Mouse (Mus musculus): ENCODE results near the gene Olfr263.

Gene Olfr263

GRCm38 (mm10) chr13:21169657-21170430, 40.4 kb downstream of the Olfr263 start:
- peak; percentile 77 for DNase-seq (ENCODE audit: low read depth, low spot score)

GRCm38 (mm10) chr13:21170431-21171155, 41.2 kb downstream of the Olfr263 start:
- DNase-seq (ENCODE audit: low read depth, low spot score) = no peak

GRCm38 (mm10) chr13:21171156-21171530, 41.7 kb downstream of the Olfr263 start:
- DNase-seq (ENCODE audit: low read depth, low spot score) = no peak

- DNase-seq (ENCODE audit: low read depth, low spot score) = no peak
Observed at GRCm38 (mm10) chr13:21171600-21172150, 42.2 kb downstream of the Olfr263 start.

- no peak for DNase-seq (ENCODE audit: low read depth, low spot score)
Observed at GRCm38 (mm10) chr13:21172241-21173027, 43.0 kb downstream of the Olfr263 start.

DNA sequence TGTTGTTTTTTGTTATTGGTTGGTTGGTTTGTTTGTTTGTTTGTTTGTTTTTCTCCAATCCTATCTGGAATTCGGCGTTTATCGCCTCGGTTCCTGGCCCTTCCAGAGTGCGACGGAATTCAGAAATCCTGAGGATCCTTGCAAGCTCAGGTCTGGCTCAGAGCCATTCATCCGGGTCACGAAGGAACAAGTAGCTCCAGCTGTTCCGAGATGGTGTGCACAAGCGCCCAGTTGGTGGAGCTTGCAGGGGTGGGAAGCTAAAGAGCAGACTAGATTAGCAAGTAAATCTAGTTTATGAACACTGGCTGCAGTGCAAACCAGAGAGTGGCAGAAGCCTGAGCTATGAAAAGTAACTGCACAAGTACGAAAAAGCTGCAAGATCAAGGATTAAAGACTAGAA, 43.6 kb downstream of the Olfr263 start:
- DNase-seq (ENCODE audit: low read depth, low spot score) = no peak

- no peak for DNase-seq (ENCODE audit: low read depth, low spot score)
Observed at GRCm38 (mm10) chr13:21176733-21177132, 47.3 kb downstream of the Olfr263 start.

- no peak for DNase-seq (ENCODE audit: low read depth, low spot score)
Observed at GRCm38 (mm10) chr13:21177657-21178056, 48.2 kb downstream of the Olfr263 start.

DNA sequence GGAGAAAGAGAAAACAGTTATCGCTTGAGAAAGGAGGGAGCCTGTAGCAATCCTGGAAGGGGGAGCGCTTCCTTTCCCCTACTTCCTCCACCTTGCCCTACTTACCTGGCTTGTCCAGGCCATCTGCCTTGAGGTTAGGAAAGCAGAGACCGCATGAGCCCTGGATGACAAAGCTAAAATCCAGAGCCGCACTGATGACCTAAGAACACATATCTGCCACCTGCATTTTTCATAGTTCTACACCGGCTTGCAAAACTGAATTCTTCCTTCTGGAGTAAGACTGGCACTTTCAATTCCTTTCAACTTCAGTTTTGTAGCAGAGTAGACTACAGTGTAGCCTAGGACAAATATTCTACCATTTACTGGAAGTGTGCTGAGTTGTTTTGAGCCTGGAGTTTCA, 48.9 kb downstream of the Olfr263 start:
- no peak for DNase-seq (ENCODE audit: low read depth, low spot score)

GRCm38 (mm10) chr13:21179367-21179723, 49.9 kb downstream of the Olfr263 start, which contains the start of gene Trim27:
Trim27 (plus strand) TSS chr13:21179445.
- no peak for DNase-seq (ENCODE audit: low read depth, low spot score)

DNA sequence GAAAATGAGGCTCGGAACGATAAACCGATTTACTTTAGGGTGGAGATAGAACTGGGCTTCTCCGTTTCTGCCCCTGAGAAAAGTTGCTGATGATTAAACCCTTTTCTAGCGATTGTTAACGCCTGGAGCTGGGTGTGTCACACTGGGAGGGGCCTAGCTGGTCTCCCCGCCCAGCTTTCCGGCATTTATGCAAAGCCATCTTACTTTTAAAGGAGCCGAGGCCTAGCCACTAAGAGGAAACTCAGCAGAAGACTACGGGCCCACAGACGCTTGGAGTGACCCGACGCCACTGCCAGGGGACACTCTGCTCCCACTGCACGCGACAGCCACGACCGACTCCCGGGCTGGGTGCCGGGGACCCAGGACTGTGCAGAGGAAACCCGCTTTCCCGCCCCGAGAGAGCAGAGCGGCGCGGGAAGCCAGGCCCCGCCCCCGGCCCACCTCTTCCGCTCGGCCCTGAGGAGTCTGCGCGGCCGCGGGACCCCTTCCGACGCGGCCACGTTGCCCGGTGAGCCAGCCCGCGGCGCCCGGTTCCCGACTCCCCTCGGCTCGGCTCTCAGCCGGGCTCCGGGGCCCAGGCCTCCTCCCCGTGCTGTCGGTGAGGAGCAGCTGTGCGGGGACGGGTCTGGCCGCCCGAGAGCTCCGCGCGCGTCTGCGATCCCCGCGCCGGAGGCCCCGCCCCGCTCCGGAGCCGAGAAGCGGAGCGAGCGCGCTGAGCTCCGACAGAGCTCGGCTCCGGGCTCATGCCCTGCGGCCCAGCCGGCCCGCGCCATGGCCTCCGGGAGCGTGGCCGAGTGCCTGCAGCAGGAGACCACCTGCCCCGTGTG, 50.5 kb downstream of the Olfr263 start:
- no peak for DNase-seq (ENCODE audit: low read depth, low spot score)

DNA sequence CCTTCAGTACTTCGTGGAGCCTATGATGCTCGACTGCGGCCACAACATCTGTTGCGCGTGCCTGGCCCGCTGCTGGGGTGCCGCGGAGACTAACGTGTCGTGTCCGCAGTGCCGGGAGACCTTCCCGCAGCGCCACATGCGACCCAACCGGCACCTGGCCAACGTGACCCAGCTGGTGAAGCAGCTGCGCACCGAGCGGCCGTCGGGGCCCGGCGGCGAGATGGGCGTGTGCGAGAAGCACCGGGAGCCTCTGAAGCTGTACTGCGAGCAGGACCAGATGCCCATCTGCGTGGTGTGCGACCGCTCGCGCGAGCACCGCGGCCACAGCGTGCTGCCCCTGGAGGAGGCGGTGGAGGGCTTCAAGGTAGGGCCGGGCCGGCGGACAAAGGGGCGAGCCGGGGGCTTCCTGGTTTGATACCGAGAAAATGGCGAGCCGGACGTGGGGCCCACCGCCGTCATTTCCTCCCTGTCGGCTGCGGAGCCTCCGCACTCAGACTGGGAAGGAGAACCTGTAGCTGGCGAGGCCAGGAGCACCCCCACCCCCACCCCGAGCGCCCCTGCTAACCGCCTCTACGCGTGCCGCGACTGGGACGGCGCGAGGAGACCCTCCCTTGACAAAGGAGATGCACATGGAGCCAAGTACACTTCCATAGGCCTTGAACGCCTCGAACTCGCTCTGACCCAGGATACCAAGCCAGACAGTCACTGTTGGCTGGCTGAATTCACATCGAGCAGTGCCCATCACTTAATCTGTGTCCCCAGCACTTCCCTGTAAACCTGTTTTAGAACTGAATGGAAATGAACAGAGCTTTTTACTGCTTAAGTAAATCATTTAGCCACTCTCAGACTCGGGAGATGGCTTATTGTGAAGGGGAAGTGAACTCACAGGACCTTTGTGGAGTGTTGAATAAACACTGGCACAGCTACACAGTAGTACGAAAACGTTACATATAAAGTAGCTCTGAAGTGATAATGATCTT, 51.4 kb downstream of the Olfr263 start:
- no peak for DNase-seq (ENCODE audit: low read depth, low spot score)

DNA sequence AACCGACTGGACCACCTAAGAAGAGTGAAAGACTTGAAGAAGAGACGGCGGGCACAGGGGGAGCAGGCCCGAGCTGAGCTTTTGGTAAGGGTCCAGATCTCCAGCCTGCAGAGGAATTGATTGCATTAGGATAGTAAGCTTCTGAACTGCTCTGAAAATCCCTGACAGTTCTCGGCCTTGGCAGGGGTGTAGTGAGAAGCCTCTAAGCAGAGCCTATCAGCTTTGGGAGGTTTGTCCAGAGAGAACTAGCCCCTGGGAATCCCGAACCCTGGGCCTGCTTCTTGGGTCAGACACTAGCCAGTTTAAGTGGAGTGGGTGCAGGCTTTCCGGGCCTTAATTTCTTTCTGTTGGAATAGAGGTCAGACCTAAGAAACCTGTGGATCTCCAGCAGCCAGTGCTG, 52.6 kb downstream of the Olfr263 start:
- no peak for DNase-seq (ENCODE audit: low read depth, low spot score)

DNA sequence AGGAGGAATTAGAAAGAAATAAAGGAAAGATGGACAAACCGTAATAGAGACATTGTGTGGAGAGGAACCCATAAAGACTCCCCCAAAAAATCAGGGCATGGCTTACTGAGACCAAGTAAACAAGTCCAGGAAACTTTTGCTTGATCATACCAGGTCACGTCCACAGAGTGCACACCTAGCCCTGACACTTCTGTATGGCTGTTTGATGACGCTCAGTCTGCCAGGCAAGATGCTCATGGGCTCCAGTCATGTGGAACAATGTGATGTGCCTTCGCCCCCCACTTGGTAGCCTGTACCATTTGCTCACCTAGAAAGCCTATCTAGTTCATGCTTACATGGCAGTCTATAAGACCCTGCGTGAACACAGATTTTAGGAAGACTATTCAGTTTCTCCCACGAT, 53.6 kb downstream of the Olfr263 start:
- no peak for DNase-seq (ENCODE audit: low read depth, low spot score)

DNA sequence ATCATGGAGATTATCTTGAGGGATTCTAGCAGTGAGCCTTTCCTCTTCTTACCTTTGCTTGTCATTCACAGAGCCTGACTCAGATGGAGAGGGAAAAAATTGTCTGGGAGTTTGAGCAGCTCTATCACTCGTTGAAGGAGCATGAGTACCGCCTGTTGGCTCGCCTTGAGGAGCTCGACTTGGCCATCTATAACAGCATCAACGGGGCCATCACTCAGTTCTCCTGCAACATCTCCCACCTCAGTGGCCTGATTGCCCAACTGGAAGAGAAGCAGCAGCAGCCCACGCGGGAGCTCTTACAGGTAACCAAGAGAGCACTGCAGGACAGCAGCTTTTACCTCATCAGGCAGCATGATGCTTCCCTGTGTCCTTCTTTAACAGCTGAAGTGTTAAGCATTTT, 54.2 kb downstream of the Olfr263 start:
- DNase-seq (ENCODE audit: low read depth, low spot score) = no peak

GRCm38 (mm10) chr13:21185521-21185920, 56.1 kb downstream of the Olfr263 start:
- DNase-seq (ENCODE audit: low read depth, low spot score) = no peak
